Mouse (Mus musculus) lung, postnatal 25 days (tissue): ENCODE measurements around the gene Cnr1.

Source experiments
- DNase-seq: peaks from one replicate; pipeline ENCODE4 v3.0.0; 2022; ENCODE audit warnings: low spot score

Cnr1 gene

GRCm38 (mm10) chr4:33924234-33924888 is at the start of gene Cnr1:
Gene Cnr1, plus strand, starts transcription at chr4:33924593.
- peak; percentile 34 for DNase-seq

- DNase-seq = no peak
Observed at GRCm38 (mm10) chr4:33879944-33880343, 44.4 kb upstream of the Cnr1 start.

- no peak for DNase-seq
Observed at GRCm38 (mm10) chr4:33886026-33886425, 38.4 kb upstream of the Cnr1 start.

- no peak for DNase-seq
Observed at GRCm38 (mm10) chr4:33889976-33890375, 34.4 kb upstream of the Cnr1 start.

- no peak for DNase-seq
Observed at GRCm38 (mm10) chr4:33892178-33892869, 32.1 kb upstream of the Cnr1 start.

GRCm38 (mm10) chr4:33893841-33894240 is 30.6 kb upstream of the Cnr1 start:
- no peak for DNase-seq

GRCm38 (mm10) chr4:33895046-33895445 is 29.3 kb upstream of the Cnr1 start:
- DNase-seq = no peak

GRCm38 (mm10) chr4:33895491-33895890 is 28.9 kb upstream of the Cnr1 start:
- no peak for DNase-seq

GRCm38 (mm10) chr4:33901659-33902058 is 22.7 kb upstream of the Cnr1 start:
- no peak for DNase-seq

- no peak for DNase-seq
Observed at GRCm38 (mm10) chr4:33903812-33904340, 20.5 kb upstream of the Cnr1 start.

GRCm38 (mm10) chr4:33904826-33905225 is 19.6 kb upstream of the Cnr1 start:
- DNase-seq = no peak

GRCm38 (mm10) chr4:33908786-33909185 is 15.6 kb upstream of the Cnr1 start:
- no peak for DNase-seq

GRCm38 (mm10) chr4:33915730-33916129 is 8.7 kb upstream of the Cnr1 start:
- no peak for DNase-seq

- no peak for DNase-seq
Observed at GRCm38 (mm10) chr4:33920807-33921206, 3.6 kb upstream of the Cnr1 start.

- DNase-seq = no peak
Observed at GRCm38 (mm10) chr4:33923151-33923760, 1.1 kb upstream of the Cnr1 start.

GRCm38 (mm10) chr4:33923761-33924233 is 596 bp upstream of the Cnr1 start:
- DNase-seq = no peak

- DNase-seq = no peak
Observed at GRCm38 (mm10) chr4:33924889-33925245, 474 bp downstream of the Cnr1 start.

- DNase-seq = no peak
Observed at GRCm38 (mm10) chr4:33925489-33925888, 1.1 kb downstream of the Cnr1 start.

- DNase-seq = no peak
Observed at GRCm38 (mm10) chr4:33926010-33926409, 1.6 kb downstream of the Cnr1 start.

- DNase-seq = no peak
Observed at GRCm38 (mm10) chr4:33926730-33927263, 2.4 kb downstream of the Cnr1 start.

- DNase-seq = no peak
Observed at GRCm38 (mm10) chr4:33927644-33928043, 3.3 kb downstream of the Cnr1 start.

- no peak for DNase-seq
Observed at GRCm38 (mm10) chr4:33928450-33928849, 4.1 kb downstream of the Cnr1 start.

GRCm38 (mm10) chr4:33931347-33931746 is 7.0 kb downstream of the Cnr1 start:
- no peak for DNase-seq
